Comparison of ENCODE assay signal across 8 mouse cellular contexts in genomic region chr3:152821202-152821601, GRCm38 (mm10).
DNase-seq lines count a peak whose midpoint lies in the region; ATAC-seq and TF ChIP-seq lines count a peak whose summit lies in the region.

No protein-coding gene starts in this region.

- H3K9ac ChIP-seq in midbrain, postnatal 0 days (replicated peaks; ENCODE audit: low read length, poor library complexity, severe bottlenecking) = no peak overlapping the region
- H3K9ac ChIP-seq in midbrain, embryonic 15.5 days = no peak overlapping the region
- no peak overlapping the region for H3K9ac ChIP-seq in liver, embryonic 11.5 days (ENCODE audit: low read depth, low read length)
- no peak overlapping the region for H3K9ac ChIP-seq in midbrain, embryonic 13.5 days (replicated peaks)

- H3K27ac ChIP-seq in midbrain, postnatal 0 days (ENCODE audit: low read depth, low read length) = no peak overlapping the region
- H3K27ac ChIP-seq in midbrain, embryonic 15.5 days = no peak overlapping the region
- H3K27ac ChIP-seq in liver, embryonic 11.5 days (ENCODE audit: low read depth, low read length) = no peak overlapping the region
- H3K27ac ChIP-seq in midbrain, embryonic 13.5 days = no peak overlapping the region

- DNase-seq in midbrain, postnatal 0 days (ENCODE audit: low spot score) = peak; percentile 41
- peak; percentile 48 for DNase-seq in brain, embryonic 14.5 days (ENCODE audit: low read depth)
- DNase-seq in heart, postnatal 14 days = peak; percentile 79 to 85
- DNase-seq in liver, embryonic 11.5 days (ENCODE audit: low spot score) = peak; percentile 60
- DNase-seq in skeletal muscle tissue, adult 2 months (ENCODE audit: low read depth, low spot score) = peak; percentile 23

- H3K36me3 ChIP-seq in midbrain, postnatal 0 days (ENCODE audit: insufficient read depth, low read length) = peaks cover 3% of the 10 kb centered on the region
- H3K36me3 ChIP-seq in midbrain, embryonic 15.5 days (replicated peaks) = no peaks in the 10 kb centered on the region
- no peaks in the 10 kb centered on the region for H3K36me3 ChIP-seq in liver, embryonic 11.5 days (ENCODE audit: control insufficient read depth, insufficient read depth, low read length)
- H3K36me3 ChIP-seq in midbrain, embryonic 13.5 days = peaks cover 4% of the 10 kb centered on the region; the same call in 1 of the 2 replicates

- ATAC-seq in midbrain, postnatal 0 days (ENCODE audit: low FRiP score) = no peak
- ATAC-seq in midbrain, embryonic 15.5 days (replicated peaks) = no peak
- no peak for ATAC-seq in liver, embryonic 11.5 days (replicated peaks; ENCODE audit: low FRiP score)
- no peak for ATAC-seq in monocyte, adult 5-6 weeks (replicated peaks; ENCODE audit: insufficient number of reproducible peaks, low FRiP score, low TSS enrichment, poor library complexity, severe bottlenecking)
- no peak for ATAC-seq in midbrain, embryonic 13.5 days

- TF ChIP-seq CTCF in midbrain, postnatal 0 days (IDR thresholded peaks at IDR 0.05) = no peak
- TF ChIP-seq CTCF in brain, embryonic 14.5 days (IDR thresholded peaks at IDR 0.05; ENCODE audit: borderline replicate concordance, extremely low read depth, insufficient read depth, insufficient read length) = no peak

- no peak overlapping the region for H3K4me3 ChIP-seq in midbrain, postnatal 0 days (ENCODE audit: low read depth, low read length)
- no peak overlapping the region for H3K4me3 ChIP-seq in midbrain, embryonic 15.5 days
- no peak overlapping the region for H3K4me3 ChIP-seq in liver, embryonic 11.5 days (ENCODE audit: low read depth, low read length)
- H3K4me3 ChIP-seq in midbrain, embryonic 13.5 days (replicated peaks) = no peak overlapping the region

- no peak overlapping the region for H3K4me2 ChIP-seq in midbrain, postnatal 0 days (ENCODE audit: low read depth, low read length, poor library complexity, severe bottlenecking)
- no peak overlapping the region for H3K4me2 ChIP-seq in midbrain, embryonic 15.5 days
- no peak overlapping the region for H3K4me2 ChIP-seq in liver, embryonic 11.5 days
- H3K4me2 ChIP-seq in midbrain, embryonic 13.5 days (replicated peaks) = no peak overlapping the region

- H3K27me3 ChIP-seq in midbrain, postnatal 0 days (ENCODE audit: insufficient read depth, low read length) = no peaks in the 10 kb centered on the region
- H3K27me3 ChIP-seq in midbrain, embryonic 15.5 days (replicated peaks) = no peaks in the 10 kb centered on the region
- H3K27me3 ChIP-seq in liver, embryonic 11.5 days (replicated peaks; ENCODE audit: control insufficient read depth, insufficient read depth, low read length) = no peaks in the 10 kb centered on the region
- H3K27me3 ChIP-seq in midbrain, embryonic 13.5 days = no peaks in the 10 kb centered on the region

- intact Hi-C loops in heart, postnatal 14 days (cut with DNase I) = no loop called here

- H3K9me3 ChIP-seq in midbrain, postnatal 0 days (ENCODE audit: low read length) = no peaks in the 10 kb centered on the region
- no peaks in the 10 kb centered on the region for H3K9me3 ChIP-seq in midbrain, embryonic 15.5 days
- H3K9me3 ChIP-seq in liver, embryonic 11.5 days (ENCODE audit: control insufficient read depth, low read length) = no peaks in the 10 kb centered on the region
- 0 out of 2 replicates have a peak, but pooled peaks cover 5% of the 10 kb centered on the region for H3K9me3 ChIP-seq in midbrain, embryonic 13.5 days

- 73% methylated on average over 14 of the region's 14 CpGs for WGBS in midbrain, postnatal 0 days
- 71% methylated on average over 14 of the region's 14 CpGs for WGBS in midbrain, embryonic 15.5 days
- 52% methylated on average over 14 of the region's 14 CpGs for WGBS in liver, embryonic 11.5 days
- 68% methylated on average over 14 of the region's 14 CpGs for WGBS in midbrain, embryonic 13.5 days

- no peak for TF ChIP-seq POLR2A in brain, embryonic 14.5 days (IDR thresholded peaks at IDR 0.05; ENCODE audit: borderline replicate concordance, extremely low read depth, insufficient read depth, insufficient read length, poor library complexity, severe bottlenecking)

- no peaks in the 10 kb centered on the region for H3K4me1 ChIP-seq in midbrain, postnatal 0 days (ENCODE audit: insufficient read depth, low read length)
- H3K4me1 ChIP-seq in midbrain, embryonic 15.5 days = no peaks in the 10 kb centered on the region
- no peaks in the 10 kb centered on the region for H3K4me1 ChIP-seq in liver, embryonic 11.5 days (replicated peaks; ENCODE audit: control insufficient read depth, insufficient read depth, low read length)
- H3K4me1 ChIP-seq in midbrain, embryonic 13.5 days (replicated peaks) = no peaks in the 10 kb centered on the region

Comparison
In these comparisons a context has a peak if more than half of its experiments do, and no peak if none do; other contexts are left out.
1. DNase-seq: peak in every context shown above with its lines; median percentile 82 in heart, postnatal 14 days; 60 in liver, embryonic 11.5 days; 48 in brain, embryonic 14.5 days; 41 in midbrain, postnatal 0 days; 23 in skeletal muscle tissue, adult 2 months.